ENCODE assay signal across 15 mouse cellular contexts in the genomic region with DNA sequence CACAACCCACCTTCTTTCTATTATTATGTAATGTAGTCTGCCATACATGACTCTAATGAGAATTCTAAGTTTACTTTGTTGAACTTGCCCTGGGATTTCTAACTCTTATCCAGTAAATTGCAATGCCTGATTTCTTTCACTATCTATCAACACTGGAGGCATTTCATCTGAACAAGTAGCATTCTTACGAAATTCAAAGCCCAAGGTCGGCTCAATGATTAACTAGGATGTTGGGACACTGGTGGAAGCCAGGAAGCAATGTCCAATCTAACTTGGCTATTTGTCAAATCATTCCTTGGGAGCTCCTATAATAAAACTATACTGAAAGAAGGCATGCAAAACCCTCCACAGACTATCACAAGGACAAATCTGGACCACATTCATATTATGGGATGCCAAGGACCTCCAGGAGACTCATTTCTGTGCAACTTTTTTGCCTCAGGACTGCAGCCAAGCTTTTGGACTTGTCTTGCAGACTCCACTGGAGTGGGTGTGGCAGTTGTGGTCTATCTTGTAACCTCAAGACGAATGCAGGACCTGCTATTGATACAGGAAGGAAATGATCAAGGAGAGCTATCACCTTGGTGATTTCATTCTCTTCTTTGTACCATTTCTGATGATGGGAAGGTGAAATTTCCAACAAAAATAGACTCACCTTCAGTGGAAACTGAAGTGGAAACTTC. TPM values are rescaled to one million over a fixed set of nuclear protein-coding genes. Genes with fewer than 3 reads are reported as not detected.
A peak's percentile ranks its signal among the peaks of the same experiment; 100 is the strongest.
DNase-seq lines count a peak whose midpoint lies in the region; ATAC-seq and TF ChIP-seq lines count a peak whose summit lies in the region.
"Had no signal": no experiment of that assay in that cellular context is flagged by ENCODE, and none has a peak within 500 bp of the region (broad histone marks: within the 10 kb centered on the region; RNA-seq: fewer than 3 reads in every experiment).

No protein-coding gene starts in this region.

- peaks cover 7% of the 10 kb centered on the region; the same call in 1 of the 2 replicates for H3K4me1 ChIP-seq in kidney, adult 2 months (ENCODE audit: control insufficient read depth, insufficient read depth, low read length)
- no peaks in the 10 kb centered on the region for H3K4me1 ChIP-seq in kidney, embryonic 14.5 days (ENCODE audit: control insufficient read depth, insufficient read depth, low read length)
- H3K4me1 ChIP-seq in kidney, postnatal 0 days (replicated peaks; ENCODE audit: insufficient read depth, low read length), result no peaks in the 10 kb centered on the region
- peaks cover 3% of the 10 kb centered on the region for H3K4me1 ChIP-seq in liver, postnatal 0 days (ENCODE audit: insufficient read depth)
- H3K4me1 ChIP-seq in embryonic facial prominence, embryonic 10.5 days, result no peaks in the 10 kb centered on the region
- H3K4me1 ChIP-seq: neural tube, embryonic 13.5 days had no signal

- no peak overlapping the region for H3K9ac ChIP-seq in kidney, embryonic 14.5 days (ENCODE audit: low read depth, low read length)
- H3K9ac ChIP-seq in kidney, postnatal 0 days (ENCODE audit: low read depth, low read length), result no peak overlapping the region
- no peak overlapping the region for H3K9ac ChIP-seq in liver, postnatal 0 days (replicated peaks)
- H3K9ac ChIP-seq: neural tube, embryonic 13.5 days had no signal

- no peak overlapping the region for H3K27ac ChIP-seq in kidney, adult 2 months (ENCODE audit: insufficient read depth, low read depth, low read length)
- H3K27ac ChIP-seq in kidney, embryonic 14.5 days (ENCODE audit: low read depth, low read length), result no peak overlapping the region
- H3K27ac ChIP-seq in kidney, postnatal 0 days, result no peak overlapping the region
- H3K27ac ChIP-seq in liver, postnatal 0 days (ENCODE audit: low read depth), result no peak overlapping the region; the same call in 1 of the 2 replicates
- H3K27ac ChIP-seq in embryonic facial prominence, embryonic 10.5 days (replicated peaks), result no peak overlapping the region
- H3K27ac ChIP-seq: layer of hippocampus, adult 2 months; neural tube, embryonic 13.5 days had no signal

- TF ChIP-seq EP300 in liver, postnatal 0 days (IDR thresholded peaks at IDR 0.05; ENCODE audit: low read depth), result peak; percentile 42; the same call in 1 of the 2 replicates

- H3K4me2 ChIP-seq in kidney, embryonic 14.5 days (replicated peaks; ENCODE audit: low read depth, low read length), result no peak overlapping the region
- no peak overlapping the region for H3K4me2 ChIP-seq in kidney, postnatal 0 days (ENCODE audit: low read length)
- H3K4me2 ChIP-seq in liver, postnatal 0 days (ENCODE audit: low read depth, low read length), result no peak overlapping the region
- H3K4me2 ChIP-seq: heart, embryonic 11.5 days; neural tube, embryonic 13.5 days had no signal

- peak; percentile 90 for DNase-seq in kidney, adult 2 months
- DNase-seq in adrenal gland, postnatal 36 days, result peak; percentile 39 to 47
- DNase-seq in kidney, postnatal 0 days (ENCODE audit: low spot score), result peak; percentile 27
- peak; percentile 49 for DNase-seq in liver, postnatal 0 days
- DNase-seq in embryonic facial prominence, embryonic 10.5 days (ENCODE audit: low spot score), result no peak
- DNase-seq: cerebellum, adult 9-10 months; gastrocnemius, postnatal 25 days; spleen, adult 18-20 months had no signal

- TF ChIP-seq POLR2A in kidney, adult 2 months (IDR thresholded peaks at IDR 0.05; ENCODE audit: low read depth, low read length), result no peak

- no peak overlapping the region for H3K4me3 ChIP-seq in kidney, adult 2 months (ENCODE audit: insufficient read depth, low read depth, low read length)
- no peak overlapping the region for H3K4me3 ChIP-seq in kidney, embryonic 14.5 days (ENCODE audit: low read length)
- no peak overlapping the region for H3K4me3 ChIP-seq in kidney, postnatal 0 days (replicated peaks; ENCODE audit: low read depth, low read length)
- no peak overlapping the region for H3K4me3 ChIP-seq in liver, postnatal 0 days (ENCODE audit: low read depth, low read length)
- H3K4me3 ChIP-seq in embryonic facial prominence, embryonic 10.5 days, result no peak overlapping the region
- H3K4me3 ChIP-seq: layer of hippocampus, adult 2 months; neural tube, embryonic 13.5 days had no signal

- WGBS in kidney, adult 2 months, result 19% methylated on average over 3 of the region's 3 CpGs
- 64% methylated on average over 3 of the region's 3 CpGs for WGBS in kidney, embryonic 14.5 days
- WGBS in kidney, postnatal 0 days, result 63% methylated on average over 3 of the region's 3 CpGs
- 32% methylated on average over 3 of the region's 3 CpGs for WGBS in liver, postnatal 0 days (ENCODE audit: insufficient replicate concordance)
- 78% methylated on average over 3 of the region's 3 CpGs for WGBS in embryonic facial prominence, embryonic 10.5 days

- no peak for ATAC-seq in kidney, embryonic 14.5 days (ENCODE audit: low FRiP score, low TSS enrichment)
- ATAC-seq in kidney, postnatal 0 days (replicated peaks; ENCODE audit: low FRiP score, low read depth), result no peak
- ATAC-seq in liver, postnatal 0 days, result peak; percentile 87
- no peak for ATAC-seq in erythroblast, adult 5-6 weeks (replicated peaks; ENCODE audit: low FRiP score, poor library complexity, severe bottlenecking)

- TF ChIP-seq CTCF in kidney, adult 2 months (conservative IDR thresholded peaks at IDR 0.05; ENCODE audit: insufficient read depth, insufficient read length, low read depth, low read length), result no peak
- TF ChIP-seq CTCF in kidney, postnatal 0 days (IDR thresholded peaks at IDR 0.05; ENCODE audit: low read depth), result no peak
- TF ChIP-seq CTCF in liver, postnatal 0 days (IDR thresholded peaks at IDR 0.05; ENCODE audit: low read depth), result no peak

- no peaks in the 10 kb centered on the region for H3K9me3 ChIP-seq in kidney, embryonic 14.5 days (ENCODE audit: control insufficient read depth, low read length)
- H3K9me3 ChIP-seq in kidney, postnatal 0 days (replicated peaks; ENCODE audit: low read length), result no peaks in the 10 kb centered on the region
- H3K9me3 ChIP-seq in liver, postnatal 0 days (ENCODE audit: low read length), result no peaks in the 10 kb centered on the region
- no peaks in the 10 kb centered on the region for H3K9me3 ChIP-seq in embryonic facial prominence, embryonic 10.5 days
- H3K9me3 ChIP-seq: neural tube, embryonic 13.5 days had no signal

- no peaks in the 10 kb centered on the region for H3K36me3 ChIP-seq in kidney, adult 2 months (ENCODE audit: control insufficient read depth, insufficient read depth, low read length)
- no peaks in the 10 kb centered on the region for H3K36me3 ChIP-seq in kidney, embryonic 14.5 days (ENCODE audit: control insufficient read depth, insufficient read depth, low read length)
- H3K36me3 ChIP-seq in kidney, postnatal 0 days (ENCODE audit: insufficient read depth, low read length), result no peaks in the 10 kb centered on the region
- no peaks in the 10 kb centered on the region for H3K36me3 ChIP-seq in liver, postnatal 0 days (replicated peaks; ENCODE audit: insufficient read depth, low read length)
- no peaks in the 10 kb centered on the region for H3K36me3 ChIP-seq in embryonic facial prominence, embryonic 10.5 days (replicated peaks)
- H3K36me3 ChIP-seq: neural tube, embryonic 13.5 days had no signal

- H3K27me3 ChIP-seq in kidney, adult 2 months (replicated peaks; ENCODE audit: control insufficient read depth, insufficient read depth, low read length), result no peaks in the 10 kb centered on the region
- no peaks in the 10 kb centered on the region for H3K27me3 ChIP-seq in kidney, embryonic 14.5 days (ENCODE audit: control insufficient read depth, insufficient read depth, low read length)
- no peaks in the 10 kb centered on the region for H3K27me3 ChIP-seq in kidney, postnatal 0 days (ENCODE audit: insufficient read depth, low read length)
- H3K27me3 ChIP-seq in liver, postnatal 0 days (ENCODE audit: insufficient read depth, low read length), result no peaks in the 10 kb centered on the region
- no peaks in the 10 kb centered on the region for H3K27me3 ChIP-seq in embryonic facial prominence, embryonic 10.5 days (replicated peaks; ENCODE audit: low read depth, poor library complexity, severe bottlenecking)
- H3K27me3 ChIP-seq: neural tube, embryonic 13.5 days had no signal

RNA-seq across cellular contexts. Expression of gene 1700129C05Rik, which starts 14.5 kb away (rescaled TPM):
- polyA plus RNA-seq in kidney, adult 2 months (2012; rRNA removed), result 0.24 TPM in 1 of 2 replicates, not detected in the other
- polyA plus RNA-seq in kidney, embryonic 14.5 days (2014; fragmentation: Nextera tagmentation; extraction: Ambion mirVana), result not detected in 2 replicates
- not detected for total RNA-seq in adrenal gland, postnatal 36 days (2021)
- not detected in 2 replicates for polyA plus RNA-seq in kidney, postnatal 0 days (2015; fragmentation: Nextera tagmentation; extraction: Ambion mirVana)
- not detected in 2 replicates for polyA plus RNA-seq in liver, postnatal 0 days (2015; fragmentation: Nextera tagmentation; extraction: Ambion mirVana)
- total RNA-seq in erythroblast, adult 5-6 weeks (2015; ENCODE audit: low replicate concordance), result not detected in 2 replicates
- 1.8 TPM in 1 of 2 replicates, not detected in the other for total RNA-seq in erythroblast, adult 5-6 weeks (2017; ENCODE audit: low replicate concordance)
- not detected in 2 replicates for polyA plus RNA-seq in embryonic facial prominence, embryonic 10.5 days (2016; fragmentation: Nextera tagmentation; extraction: Ambion mirVana)
- total RNA-seq: gastrocnemius, postnatal 25 days; layer of hippocampus, adult 2 months; megakaryocyte-erythroid progenitor cell, adult 5-6 weeks had no signal
- polyA plus RNA-seq: heart, embryonic 11.5 days; hindbrain, embryonic 11.5 days; neural tube, embryonic 13.5 days had no signal

RNA-seq across cellular contexts. Expression of gene Gm5142, which starts 21.4 kb away (rescaled TPM):
- 0.23 TPM in 2 replicates for polyA plus RNA-seq in kidney, adult 2 months (2012; rRNA removed)
- polyA plus RNA-seq in kidney, embryonic 14.5 days (2014; fragmentation: Nextera tagmentation; extraction: Ambion mirVana), result not detected in 2 replicates
- total RNA-seq in adrenal gland, postnatal 36 days (2021), result not detected
- polyA plus RNA-seq in kidney, postnatal 0 days (2015; fragmentation: Nextera tagmentation; extraction: Ambion mirVana), result not detected in 2 replicates
- not detected in 2 replicates for polyA plus RNA-seq in liver, postnatal 0 days (2015; fragmentation: Nextera tagmentation; extraction: Ambion mirVana)
- total RNA-seq in erythroblast, adult 5-6 weeks (2015; ENCODE audit: low replicate concordance), result not detected in 2 replicates
- total RNA-seq in erythroblast, adult 5-6 weeks (2017; ENCODE audit: low replicate concordance), result not detected in 2 replicates
- polyA plus RNA-seq in embryonic facial prominence, embryonic 10.5 days (2016; fragmentation: Nextera tagmentation; extraction: Ambion mirVana), result not detected in 2 replicates
- total RNA-seq: gastrocnemius, postnatal 25 days; layer of hippocampus, adult 2 months; megakaryocyte-erythroid progenitor cell, adult 5-6 weeks had no signal
- polyA plus RNA-seq: heart, embryonic 11.5 days; hindbrain, embryonic 11.5 days; neural tube, embryonic 13.5 days had no signal

RNA-seq across cellular contexts. Expression of gene Rcbtb1, which starts 43.9 kb away (rescaled TPM):
- polyA plus RNA-seq in kidney, adult 2 months (2012; rRNA removed), result 11.9 and 13.2 TPM in 2 replicates
- polyA plus RNA-seq in kidney, embryonic 14.5 days (2014; fragmentation: Nextera tagmentation; extraction: Ambion mirVana), result 55.5 and 93.0 TPM in 2 replicates
- total RNA-seq in adrenal gland, postnatal 36 days (2021), result 10 to 100 TPM; 23.1 to 37.5 TPM
- 28.3 and 34.6 TPM in 2 replicates for polyA plus RNA-seq in kidney, postnatal 0 days (2015; fragmentation: Nextera tagmentation; extraction: Ambion mirVana)
- polyA plus RNA-seq in liver, postnatal 0 days (2015; fragmentation: Nextera tagmentation; extraction: Ambion mirVana), result 16.1 and 16.5 TPM in 2 replicates
- total RNA-seq in erythroblast, adult 5-6 weeks (2015; ENCODE audit: low replicate concordance), result 1.9 and 7.9 TPM in 2 replicates
- total RNA-seq in erythroblast, adult 5-6 weeks (2017; ENCODE audit: low replicate concordance), result 7.8 and 9.3 TPM in 2 replicates
- 121 and 123 TPM in 2 replicates for polyA plus RNA-seq in embryonic facial prominence, embryonic 10.5 days (2016; fragmentation: Nextera tagmentation; extraction: Ambion mirVana)
